Mouse (Mus musculus) CH12.LX (cell line): Measurements from ENCODE around the gene Mcl1.

Source experiments
- EP300 ChIP-seq: IDR thresholded peaks from 2 replicates; pipeline ENCODE4 v1.6.1; 2011; ENCODE audit warnings: low read length, improper control_type of control experiment
- HCFC1 ChIP-seq: IDR thresholded peaks from 2 replicates; pipeline ENCODE4 v1.6.1; 2012; ENCODE audit warnings: low read depth, mild to moderate bottlenecking, inconsistent platforms, low read length, improper control_type of control experiment
- JUND ChIP-seq: conservative IDR thresholded peaks from 2 replicates; pipeline ENCODE4 v1.6.1; 2011; ENCODE audit warnings: low read depth, low read length, improper control_type of control experiment
- POLR2A ChIP-seq: IDR thresholded peaks from 2 replicates; pipeline ENCODE4 v1.6.1; 2011; ENCODE audit warnings: low read depth, mild to moderate bottlenecking, improper control_type of control experiment, low read length
- RAD21 ChIP-seq: IDR thresholded peaks from 2 replicates; pipeline ENCODE4 v1.6.1; 2011; ENCODE audit warnings: low read depth, mild to moderate bottlenecking, low read length, improper control_type of control experiment, moderate library complexity
- RCOR1 ChIP-seq: conservative IDR thresholded peaks from 2 replicates; pipeline ENCODE4 v1.6.1; 2012; ENCODE audit warnings: low read depth, mild to moderate bottlenecking, inconsistent platforms, low read length, improper control_type of control experiment
- ZKSCAN1 ChIP-seq: IDR thresholded peaks from 2 replicates; pipeline ENCODE4 v1.6.1; 2012; ENCODE audit warnings: low read depth, inconsistent platforms, low read length, improper control_type of control experiment, borderline replicate concordance

DNA sequence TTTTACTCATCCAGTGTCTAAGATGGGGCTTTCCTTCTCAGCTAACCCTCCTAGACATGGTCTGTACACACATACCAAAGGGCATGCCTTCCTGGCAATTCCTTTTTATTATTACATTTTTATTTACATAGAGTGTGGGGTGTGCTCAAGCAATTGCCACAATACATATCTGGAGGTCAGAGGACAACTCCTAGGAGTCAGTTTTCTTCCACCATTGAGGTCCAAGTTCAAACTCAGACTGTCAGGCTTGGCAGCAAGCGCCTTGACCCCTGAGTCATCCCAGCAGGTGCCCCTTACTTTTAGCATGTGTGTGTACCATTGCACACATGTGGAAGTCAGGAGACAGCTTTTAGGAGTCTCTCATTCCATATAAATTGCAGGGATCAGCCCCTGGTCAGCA lies 44.6 kb upstream of the Mcl1 start:
- no peak for TF ChIP-seq RCOR1
- no peak for TF ChIP-seq POLR2A
- TF ChIP-seq ZKSCAN1, result no peak
- TF ChIP-seq JUND, result no peak
- TF ChIP-seq RAD21, result no peak
- TF ChIP-seq HCFC1, result no peak
- no peak for TF ChIP-seq EP300
